In the genomic region with DNA sequence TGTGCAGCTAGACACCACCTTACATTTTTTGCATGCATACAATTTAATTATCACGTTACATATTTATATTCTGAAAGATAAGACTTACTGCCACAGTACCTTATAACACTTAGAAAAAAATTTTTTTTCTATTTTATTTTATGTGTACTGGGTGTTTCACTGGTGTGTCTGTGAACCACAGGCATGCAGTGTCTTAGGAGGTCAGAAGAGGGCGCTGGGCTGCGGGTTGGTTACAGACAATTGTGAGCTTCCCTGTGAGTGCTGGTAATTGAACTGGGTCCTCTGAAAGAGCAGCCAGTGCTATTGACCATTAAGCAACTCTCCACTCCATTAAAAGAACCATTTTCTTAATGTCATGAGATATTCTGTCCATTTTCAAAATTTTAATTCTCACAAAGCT, we compare ENCODE assay signal across 13 mouse cellular contexts. TPM values are rescaled to one million over a fixed set of nuclear protein-coding genes. Genes with fewer than 3 reads are reported as not detected.
DNase-seq lines count a peak whose midpoint lies in the region; ATAC-seq and TF ChIP-seq lines count a peak whose summit lies in the region.
"Had no signal": no experiment of that assay in that cellular context is flagged by ENCODE, and none has a peak within 500 bp of the region (broad histone marks: within the 10 kb centered on the region; RNA-seq: fewer than 3 reads in every experiment).

No protein-coding gene starts in this region.

- H3K27ac ChIP-seq in liver, adult 2 months (replicated peaks; ENCODE audit: insufficient read depth, low read depth, low read length), result no peak overlapping the region
- H3K27ac ChIP-seq in CH12.LX (ENCODE audit: insufficient read depth, low read depth), result no peak overlapping the region
- no peak overlapping the region for H3K27ac ChIP-seq in bone marrow, adult 2 months (ENCODE audit: control insufficient read depth, insufficient read depth, low read depth, low read length, poor library complexity)
- H3K27ac ChIP-seq in forebrain, embryonic 13.5 days, result no peak overlapping the region
- H3K27ac ChIP-seq: embryonic facial prominence, embryonic 10.5 days; hindbrain, embryonic 15.5 days; liver, embryonic 15.5 days had no signal

- dilution Hi-C loops in CH12.LX (cut with MboI; ENCODE audit: extremely low pct_ligation_motif_present, extremely low pct_unique_long_range_greater_than_20kb, low sequenced_read_pairs), result no loop called here

- no peaks in the 10 kb centered on the region for H3K9me3 ChIP-seq in CH12.LX (replicated peaks; ENCODE audit: low read length)
- no peaks in the 10 kb centered on the region for H3K9me3 ChIP-seq in forebrain, embryonic 13.5 days (replicated peaks)
- H3K9me3 ChIP-seq: embryonic facial prominence, embryonic 10.5 days; hindbrain, embryonic 15.5 days; liver, embryonic 15.5 days had no signal

- TF ChIP-seq EP300 in CH12.LX (IDR thresholded peaks at IDR 0.05; ENCODE audit: low read length), result no peak

- H3K4me3 ChIP-seq in liver, adult 2 months (ENCODE audit: insufficient read depth, low read depth, low read length), result no peak overlapping the region
- no peak overlapping the region for H3K4me3 ChIP-seq in CH12.LX (replicated peaks in 1 of 3; ENCODE audit: low read depth in 2 of 3, low read length in 2 of 3, poor library complexity in 1 of 3)
- no peak overlapping the region for H3K4me3 ChIP-seq in bone marrow, adult 2 months (replicated peaks; ENCODE audit: control insufficient read depth, low read depth, low read length)
- no peak overlapping the region for H3K4me3 ChIP-seq in forebrain, embryonic 13.5 days
- H3K4me3 ChIP-seq: embryonic facial prominence, embryonic 10.5 days; hindbrain, embryonic 15.5 days; liver, embryonic 15.5 days had no signal

- no peak overlapping the region for H3K4me2 ChIP-seq in CH12.LX (ENCODE audit: insufficient read depth, low read depth, poor library complexity, severe bottlenecking)
- H3K4me2 ChIP-seq in forebrain, embryonic 13.5 days, result no peak overlapping the region
- H3K4me2 ChIP-seq: hindbrain, embryonic 15.5 days; liver, embryonic 15.5 days had no signal

- in situ Hi-C loops in CH12.LX (cut with MboI; ENCODE audit: low pct_ligation_motif_present, low pct_unique_long_range_greater_than_20kb, low sequenced_read_pairs), result no loop called here

- no peak overlapping the region for H3K9ac ChIP-seq in liver, adult 2 months (ENCODE audit: low read depth, low read length)
- no peak overlapping the region for H3K9ac ChIP-seq in CH12.LX (ENCODE audit: insufficient read depth, low read depth)
- H3K9ac ChIP-seq in forebrain, embryonic 13.5 days, result no peak overlapping the region
- H3K9ac ChIP-seq: hindbrain, embryonic 15.5 days; liver, embryonic 15.5 days had no signal

- no peak for DNase-seq in liver, adult 2 months (ENCODE audit: extremely low read depth, low read depth, low spot score)
- DNase-seq in liver (no peak), A20 (ENCODE audit: low read depth, low spot score) (peak; percentile 61), CH12.LX (ENCODE audit: extremely low read depth) (no peak)
- DNase-seq: cerebellum, postnatal 10 days; kidney, adult 9 months; layer of hippocampus, adult 9-11 months had no signal

- 78% methylated on average over 3 of the region's 3 CpGs for WGBS in liver, adult 2 months
- 87% methylated on average over 3 of the region's 3 CpGs for WGBS in bone marrow, adult 2 months
- whole genome bisulfite sequencing in forebrain, embryonic 13.5 days, result 84% methylated on average over 3 of the region's 3 CpGs

- H3K36me3 ChIP-seq in liver, adult 2 months (ENCODE audit: control insufficient read depth, insufficient read depth, low read length), result no peaks in the 10 kb centered on the region
- H3K36me3 ChIP-seq in CH12.LX (replicated peaks in 1 of 2; ENCODE audit: control insufficient read depth in 1 of 2, insufficient read depth in 1 of 2, low read length in 1 of 2), result peaks cover 0 to 43% of the 10 kb centered on the region in 2 experiments
- H3K36me3 ChIP-seq in forebrain, embryonic 13.5 days (ENCODE audit: poor library complexity, severe bottlenecking), result no peaks in the 10 kb centered on the region
- H3K36me3 ChIP-seq: embryonic facial prominence, embryonic 10.5 days; hindbrain, embryonic 15.5 days; liver, embryonic 15.5 days had no signal

- TF ChIP-seq CTCF in liver, adult 2 months (IDR thresholded peaks at IDR 0.05; ENCODE audit: low read depth, low read length), result peak; percentile 35
- TF ChIP-seq CTCF in CH12.LX (conservative IDR thresholded peaks at IDR 0.05 in 1 of 2, IDR thresholded peaks at IDR 0.05 in 1 of 2; ENCODE audit: low read depth in 2 of 2, low read length in 2 of 2), result peak; percentile 25 to 52; a peak in 2 of 4 replicates
- TF ChIP-seq CTCF in bone marrow, adult 2 months (IDR thresholded peaks at IDR 0.05; ENCODE audit: control insufficient read depth, insufficient read depth, low read length), result peak; percentile 34; the same call in 1 of the 2 replicates

- H3K4me1 ChIP-seq in liver, adult 2 months (ENCODE audit: control insufficient read depth, insufficient read depth, low read length), result no peaks in the 10 kb centered on the region
- H3K4me1 ChIP-seq in CH12.LX (ENCODE audit: control insufficient read depth in 1 of 2, insufficient read depth in 2 of 2), result peaks cover 8 to 44% of the 10 kb centered on the region in 2 experiments; a peak in 3 of 4 replicates
- no peaks in the 10 kb centered on the region for H3K4me1 ChIP-seq in bone marrow, adult 2 months (ENCODE audit: control insufficient read depth, insufficient read depth, low read length)
- H3K4me1 ChIP-seq in forebrain, embryonic 13.5 days, result no peaks in the 10 kb centered on the region
- H3K4me1 ChIP-seq: embryonic facial prominence, embryonic 10.5 days; hindbrain, embryonic 15.5 days; liver, embryonic 15.5 days had no signal

- H3K27me3 ChIP-seq in liver, adult 2 months (ENCODE audit: control insufficient read depth, insufficient read depth, low read length), result no peaks in the 10 kb centered on the region
- no peaks in the 10 kb centered on the region for H3K27me3 ChIP-seq in CH12.LX (replicated peaks)
- no peaks in the 10 kb centered on the region for H3K27me3 ChIP-seq in forebrain, embryonic 13.5 days
- H3K27me3 ChIP-seq: hindbrain, embryonic 15.5 days; liver, embryonic 15.5 days had no signal

- no peak for TF ChIP-seq POLR2A in liver, adult 2 months (IDR thresholded peaks at IDR 0.05; ENCODE audit: extremely low read depth, insufficient read depth, low read length)
- no peak for TF ChIP-seq POLR2A in CH12.LX (IDR thresholded peaks at IDR 0.05; ENCODE audit: low read depth, low read length)
- TF ChIP-seq POLR2A in bone marrow, adult 2 months (IDR thresholded peaks at IDR 0.05; ENCODE audit: borderline replicate concordance, control insufficient read depth, low read depth, low read length), result no peak

- peak; percentile 23 for TF ChIP-seq RAD21 in CH12.LX (IDR thresholded peaks at IDR 0.05; ENCODE audit: low read depth, low read length)

- ATAC-seq in forebrain, embryonic 13.5 days, result no peak
- ATAC-seq in erythroblast, adult 5-6 weeks (replicated peaks; ENCODE audit: low FRiP score, poor library complexity, severe bottlenecking), result no peak

- peaks cover 28% of the 10 kb centered on the region; the same call in 1 of the 2 replicates for H3K79me2 ChIP-seq in liver, adult 2 months (ENCODE audit: control insufficient read depth, insufficient read depth, low read length)
- H3K79me2 ChIP-seq in CH12.LX (replicated peaks; ENCODE audit: control insufficient read depth, extremely low read depth, insufficient read depth, poor library complexity, severe bottlenecking), result peaks cover 18% of the 10 kb centered on the region

TF ChIP-seq in CH12.LX, 34 proteins besides CTCF, POLR2A, EP300 and RAD21:
- TF ChIP-seq SMC3 (IDR thresholded peaks at IDR 0.05; ENCODE audit: low read depth, low read length) (peak; percentile 28), SIN3A (IDR thresholded peaks at IDR 0.05; ENCODE audit: low read length) (no peak)

RNA-seq across cellular contexts. Expression of a gene that starts 43.3 kb away (rescaled TPM):
- 25.4 and 26.4 TPM in 2 replicates for total RNA-seq in liver, adult 2 months (2014; rRNA removed)
- 2.8 and 2.9 TPM in 2 replicates for polyA plus RNA-seq in liver, adult 2 months (2012; rRNA removed)
- total RNA-seq in CH12.LX (2012; rRNA removed), result 27.6 and 28.8 TPM in 2 replicates
- total RNA-seq in CH12.LX (2014; rRNA removed), result 15.8 and 16.3 TPM in 2 replicates
- polyA plus RNA-seq in CH12.LX (2012; ENCODE audit: insufficient read length, low read depth), result 27.3 and 31.0 TPM in 2 replicates
- polyA plus RNA-seq in bone marrow, adult 2 months (2011; ENCODE audit: insufficient read depth, insufficient read length, low replicate concordance, missing spikeins), result 11.2 and 27.0 TPM in 2 replicates
- polyA plus RNA-seq in forebrain, embryonic 13.5 days (2015; fragmentation: Nextera tagmentation; extraction: Ambion mirVana), result 0.36 and 0.64 TPM in 2 replicates
- total RNA-seq in erythroblast, adult 5-6 weeks (2015; ENCODE audit: low replicate concordance), result 3.1 and 4.2 TPM in 2 replicates
- 4.6 and 8.8 TPM in 2 replicates for total RNA-seq in erythroblast, adult 5-6 weeks (2017; ENCODE audit: low replicate concordance)
